Mouse (Mus musculus): ENCODE data around the gene Synpo2. TPM values are rescaled to one million over a fixed set of nuclear protein-coding genes. Genes with fewer than 3 reads are reported as not detected.

Gene Synpo2
- 10 to 100 TPM; 11.7 to 17.2 TPM for total RNA-seq (2023)

GRCm38 (mm10) chr3:123235921-123236320 lies at the start of gene Synpo2:
Gene Synpo2 (minus strand): TSS chr3:123236149.

GRCm38 (mm10) chr3:123266753-123267651 lies 31.1 kb upstream of the Synpo2 start, which contains the start of gene Sec24d:
Gene Sec24d (plus strand): TSS chr3:123267455.

GRCm38 (mm10) chr3:123034752-123035151 lies 201.2 kb downstream of the Synpo2 start, which contains the start of gene Myoz2:
Gene Myoz2 (minus strand): TSS chr3:123035015.

Other genes with a start within 250 kb of the Synpo2 start
- not detected for gene Myoz2, start 201.1 kb downstream of the Synpo2 start, total RNA-seq (2023)
- 10 to 100 TPM; 15.9 to 18.3 TPM for gene Sec24d, start 31.3 kb upstream of the Synpo2 start, total RNA-seq (2023)
- gene Mettl14, start 150.0 kb upstream of the Synpo2 start, total RNA-seq (2023) = 10 to 100 TPM; 20.2 to 23.0 TPM
- 1 to 10 TPM; 1.6 to 2.6 TPM for gene Prss12, start 210.8 kb upstream of the Synpo2 start, total RNA-seq (2023)